33 mouse cellular contexts compared by ENCODE assay signal in genomic region chr10:20880251-20880650, GRCm38 (mm10).
A peak's percentile ranks its signal among the peaks of the same experiment; 100 is the strongest.
DNase-seq lines count a peak whose midpoint lies in the region; ATAC-seq lines count a peak whose summit lies in the region.
"Had no signal": no experiment of that assay in that cellular context is flagged by ENCODE, and none has a peak within 500 bp of the region (broad histone marks: within the 10 kb centered on the region; RNA-seq: fewer than 3 reads in every experiment).

No protein-coding gene starts in this region.

- peak; percentile 48 for DNase-seq in gastrocnemius, adult 18-20 months (ENCODE audit: low spot score)
- no peak for DNase-seq in gastrocnemius, postnatal 36 days
- DNase-seq in midbrain, embryonic 14.5 days = no peak
- DNase-seq in midbrain, embryonic 10.5 days (ENCODE audit: low spot score) = no peak
- DNase-seq in retina, embryonic 14.5 days (ENCODE audit: low spot score) = peak; percentile 6
- no peak for DNase-seq in cerebellum, adult 9-11 months
- DNase-seq in left cerebral cortex, adult 18-20 months (ENCODE audit: low spot score in 2 of 2) = no peak
- DNase-seq: adrenal gland, adult 2 months; adrenal gland, postnatal 36 days; cerebellum, adult 18-20 months; cerebellum, postnatal 14 days; heart, adult 2 months; heart, postnatal 10 days; kidney, adult 2 months; kidney, postnatal 4 days; layer of hippocampus, postnatal 36 days; liver, embryonic 13.5 days; lung, adult 18-20 months; lung, postnatal 4 days; right cerebral cortex, postnatal 25 days; spleen, adult 18-20 months; thymus, adult 2 months had no signal

- ATAC-seq in midbrain, embryonic 14.5 days (ENCODE audit: low FRiP score, low TSS enrichment) = 0 out of 2 replicates have a peak, but pooled peaks have one; percentile 6
- ATAC-seq in erythroblast, adult 5-6 weeks (replicated peaks; ENCODE audit: low FRiP score, poor library complexity, severe bottlenecking) = 0 out of 2 replicates have a peak, but pooled peaks have one; percentile 30
- ATAC-seq: forebrain, embryonic 14.5 days; lung, postnatal 0 days had no signal

- no peak overlapping the region for H3K4me2 ChIP-seq in midbrain, embryonic 14.5 days (ENCODE audit: low read length)
- H3K4me2 ChIP-seq: heart, embryonic 13.5 days; hindbrain, embryonic 15.5 days; limb, embryonic 15.5 days; midbrain, embryonic 12.5 days; neural tube, embryonic 13.5 days had no signal

- no peaks in the 10 kb centered on the region for H3K27me3 ChIP-seq in midbrain, embryonic 14.5 days (ENCODE audit: control insufficient read depth, insufficient read depth, low read length)
- no peaks in the 10 kb centered on the region for H3K27me3 ChIP-seq in midbrain, embryonic 10.5 days (ENCODE audit: low read depth, poor library complexity, severe bottlenecking)
- H3K27me3 ChIP-seq: heart, embryonic 13.5 days; hindbrain, embryonic 15.5 days; limb, embryonic 15.5 days; liver, embryonic 13.5 days; midbrain, embryonic 12.5 days; neural tube, embryonic 13.5 days had no signal

- H3K4me3 ChIP-seq in midbrain, embryonic 14.5 days (replicated peaks; ENCODE audit: low read depth, low read length) = no peak overlapping the region
- H3K4me3 ChIP-seq in midbrain, embryonic 10.5 days = no peak overlapping the region
- H3K4me3 ChIP-seq: heart, adult 2 months; heart, embryonic 13.5 days; hindbrain, embryonic 10.5 days; hindbrain, embryonic 15.5 days; limb, embryonic 10.5 days; limb, embryonic 15.5 days; liver, embryonic 13.5 days; midbrain, embryonic 12.5 days; neural tube, embryonic 13.5 days had no signal

- no peak overlapping the region for H3K9ac ChIP-seq in midbrain, embryonic 14.5 days (replicated peaks; ENCODE audit: low read length)
- H3K9ac ChIP-seq: heart, embryonic 13.5 days; hindbrain, embryonic 15.5 days; limb, embryonic 15.5 days; liver, embryonic 13.5 days; midbrain, embryonic 12.5 days; neural tube, embryonic 13.5 days had no signal

- H3K4me1 ChIP-seq in midbrain, embryonic 14.5 days (ENCODE audit: control insufficient read depth, insufficient read depth, low read length) = no peaks in the 10 kb centered on the region
- no peaks in the 10 kb centered on the region for H3K4me1 ChIP-seq in midbrain, embryonic 10.5 days
- H3K4me1 ChIP-seq: hindbrain, embryonic 10.5 days; hindbrain, embryonic 15.5 days; limb, embryonic 10.5 days; limb, embryonic 15.5 days; midbrain, embryonic 12.5 days; neural tube, embryonic 13.5 days had no signal

- 93% methylated on average over 4 of the region's 4 CpGs for WGBS in midbrain, embryonic 14.5 days
- WGBS in midbrain, embryonic 10.5 days = 92% methylated on average over 4 of the region's 4 CpGs

- intact Hi-C loops in gastrocnemius, postnatal 36 days (cut with DNase I) = no loop called here

- no peaks in the 10 kb centered on the region for H3K36me3 ChIP-seq in midbrain, embryonic 14.5 days (ENCODE audit: control insufficient read depth, insufficient read depth, low read length)
- no peaks in the 10 kb centered on the region for H3K36me3 ChIP-seq in midbrain, embryonic 10.5 days
- H3K36me3 ChIP-seq: heart, embryonic 13.5 days; hindbrain, embryonic 10.5 days; hindbrain, embryonic 15.5 days; limb, embryonic 10.5 days; limb, embryonic 15.5 days; liver, embryonic 13.5 days; midbrain, embryonic 12.5 days; neural tube, embryonic 13.5 days had no signal

- no peaks in the 10 kb centered on the region for H3K9me3 ChIP-seq in midbrain, embryonic 14.5 days (ENCODE audit: control insufficient read depth, low read length)
- H3K9me3 ChIP-seq in midbrain, embryonic 10.5 days (replicated peaks) = no peaks in the 10 kb centered on the region
- H3K9me3 ChIP-seq: heart, embryonic 13.5 days; hindbrain, embryonic 10.5 days; hindbrain, embryonic 15.5 days; limb, embryonic 10.5 days; limb, embryonic 15.5 days; liver, embryonic 13.5 days; midbrain, embryonic 12.5 days; neural tube, embryonic 13.5 days had no signal

- H3K27ac ChIP-seq in midbrain, embryonic 14.5 days (replicated peaks; ENCODE audit: low read depth, low read length) = no peak overlapping the region
- no peak overlapping the region for H3K27ac ChIP-seq in midbrain, embryonic 10.5 days (replicated peaks)
- H3K27ac ChIP-seq: heart, adult 2 months; heart, embryonic 13.5 days; hindbrain, embryonic 10.5 days; hindbrain, embryonic 15.5 days; limb, embryonic 10.5 days; limb, embryonic 15.5 days; liver, embryonic 13.5 days; midbrain, embryonic 12.5 days; neural tube, embryonic 13.5 days; stomach, postnatal 0 days had no signal

Comparison
In these comparisons a context has a peak if more than half of its experiments do, and no peak if none do; other contexts are left out.
1. DNase-seq: peak in gastrocnemius, adult 18-20 months (single experiment) and retina, embryonic 14.5 days (single experiment); none in gastrocnemius, postnatal 36 days (0 of 2), midbrain, embryonic 14.5 days (single experiment), midbrain, embryonic 10.5 days (single experiment), cerebellum, adult 9-11 months (single experiment) and left cerebral cortex, adult 18-20 months (0 of 2).